Mouse (Mus musculus) heart, embryonic 16.5 days (tissue): ENCODE measurements around the gene Tfcp2. TPM values are rescaled to one million over a fixed set of nuclear protein-coding genes. Genes with fewer than 3 reads are reported as not detected.

Experiments used
- ATAC-seq: fragments of 200-750 bp; cut with Nextera tagmentation; replicated peaks from 2 replicates; pipeline ENCODE4 v1.8.0; 2017; ENCODE audit warnings: moderate number of reproducible peaks; ENCODE audit not compliant: insufficient read depth, low FRiP score; ENCODE audit errors: extremely low read depth
- H3K27ac ChIP-seq: fragments of 300-500 bp; sonication (generic); 2 replicates; pipeline ENCODE4 v1.5.1; 2014; ENCODE audit warnings: mild to moderate bottlenecking, low read length, control low read depth, moderate library complexity
- H3K27me3 ChIP-seq: fragments of 300-500 bp; sonication (generic); 2 replicates; pipeline ENCODE4 v1.6.1; 2014; ENCODE audit warnings: low read length, mixed read lengths; ENCODE audit not compliant: control insufficient read depth, insufficient read depth
- H3K36me3 ChIP-seq: fragments of 300-500 bp; sonication (generic); 2 replicates; pipeline ENCODE4 v1.6.1; 2014; ENCODE audit not compliant: control insufficient read depth, insufficient read depth
- H3K4me1 ChIP-seq: fragments of 300-500 bp; sonication (generic); 2 replicates; pipeline ENCODE4 v1.6.1; 2014; ENCODE audit warnings: low read length, mixed read lengths; ENCODE audit not compliant: control insufficient read depth, insufficient read depth
- H3K4me2 ChIP-seq: fragments of 300-500 bp; sonication (generic); 2 replicates; pipeline ENCODE4 v1.6.1; 2014; ENCODE audit warnings: low read depth, mild to moderate bottlenecking, control low read depth, low read length
- H3K4me3 ChIP-seq: fragments of 300-500 bp; sonication (generic); 2 replicates; pipeline ENCODE4 v1.5.1; 2014; ENCODE audit warnings: mild to moderate bottlenecking, control low read depth, low read length
- H3K9ac ChIP-seq: fragments of 300-500 bp; sonication (generic); 2 replicates; pipeline ENCODE4 v1.6.1; 2014; ENCODE audit warnings: low read length, control low read depth
- H3K9me3 ChIP-seq: fragments of 300-500 bp; sonication (generic); replicated peaks from 2 replicates; pipeline ENCODE4 v1.6.1; 2016; ENCODE audit warnings: low read length; ENCODE audit not compliant: control insufficient read depth
- WGBS: fragments of 180-500 bp; shearing (Covaris S2); extraction: QIAGEN DNeasy Blood & Tissue Kit; methylation state at CpG from one replicate; pipeline ENCODE4 v1.1.7; 2014; 5-methylcytosine and 5-hydroxymethylcytosine counted together
- polyA plus RNA-seq: library from polyadenylated mRNA; unstranded; fragments of >200 nt; fragmentation: Nextera tagmentation; extraction: Ambion mirVana; gene quantifications from 2 replicates; pipeline ENCODE4 v1.2.1, GENCODE M21; 2015

Gene Tfcp2
- polyA plus RNA-seq, 1 experiment from 2014 or later: 16.0 TPM

GRCm38 (mm10) chr15:100485576-100485975, 66.2 kb downstream of the Tfcp2 start:
- Histone ChIP-seq H3K4me3 (no peak overlapping the region), H3K4me2 (no peak overlapping the region), H3K9ac (no peak overlapping the region), H3K9me3 (no peaks in the 10 kb centered on the region), H3K36me3 (peaks cover 35% of the 10 kb centered on the region), H3K27me3 (no peaks in the 10 kb centered on the region), H3K27ac (no peak overlapping the region), H3K4me1 (peaks cover 27% of the 10 kb centered on the region)
- WGBS: 83% methylated on average over 3 of the region's 3 CpGs
- ATAC-seq: no peak

GRCm38 (mm10) chr15:100478925-100479324, 72.9 kb downstream of the Tfcp2 start:
- no peaks in the 10 kb centered on the region for H3K9me3 ChIP-seq
- H3K4me1 ChIP-seq: no peaks in the 10 kb centered on the region
- no peaks in the 10 kb centered on the region for H3K27me3 ChIP-seq
- H3K9ac ChIP-seq: no peak overlapping the region
- 85% methylated on average over 4 of the region's 4 CpGs for WGBS
- no peak overlapping the region for H3K4me2 ChIP-seq
- peaks cover 56% of the 10 kb centered on the region for H3K36me3 ChIP-seq
- H3K27ac ChIP-seq: no peak overlapping the region
- ATAC-seq: no peak
- H3K4me3 ChIP-seq: no peak overlapping the region

- no peak overlapping the region for H3K4me3 ChIP-seq
- H3K27me3 ChIP-seq: no peaks in the 10 kb centered on the region
- no peak overlapping the region for H3K27ac ChIP-seq
- no peak overlapping the region for H3K9ac ChIP-seq
- no peak for ATAC-seq
- H3K9me3 ChIP-seq: no peaks in the 10 kb centered on the region
- WGBS: 82% methylated on average over 10 of the region's 10 CpGs
- H3K4me1 ChIP-seq: no peaks in the 10 kb centered on the region
- peaks cover 52% of the 10 kb centered on the region for H3K36me3 ChIP-seq
- no peak overlapping the region for H3K4me2 ChIP-seq
These were observed 73.5 kb downstream of the Tfcp2 start for GRCm38 (mm10) chr15:100478351-100478750.

GRCm38 (mm10) chr15:100473926-100474503, 77.8 kb downstream of the Tfcp2 start:
- Histone ChIP-seq H3K27ac (no peak overlapping the region), H3K9ac (no peak overlapping the region), H3K36me3 (peaks cover 34% of the 10 kb centered on the region), H3K27me3 (no peaks in the 10 kb centered on the region), H3K9me3 (no peaks in the 10 kb centered on the region), H3K4me3 (no peak overlapping the region), H3K4me2 (no peak overlapping the region), H3K4me1 (peaks cover 11% of the 10 kb centered on the region)
- ATAC-seq: no peak
- WGBS: 74% methylated on average over 7 of the region's 7 CpGs

- H3K4me3 ChIP-seq: peak overlapping the region; percentile 92
- no peak for ATAC-seq
- WGBS: 45% methylated on average over 10 of the region's 10 CpGs
- H3K9me3 ChIP-seq: no peaks in the 10 kb centered on the region
- H3K4me2 ChIP-seq: peak overlapping the region; percentile 93
- peak overlapping the region; percentile 93 for H3K9ac ChIP-seq
- H3K36me3 ChIP-seq: peaks cover 12% of the 10 kb centered on the region
- no peaks in the 10 kb centered on the region for H3K27me3 ChIP-seq
- no peak overlapping the region for H3K27ac ChIP-seq
- peaks cover 15% of the 10 kb centered on the region for H3K4me1 ChIP-seq
These were observed 81.8 kb downstream of the Tfcp2 start for GRCm38 (mm10) chr15:100470037-100470436.

- peak overlapping the region; percentile 92 for H3K4me3 ChIP-seq
- H3K4me1 ChIP-seq: peaks cover 15% of the 10 kb centered on the region
- H3K27me3 ChIP-seq: no peaks in the 10 kb centered on the region
- H3K4me2 ChIP-seq: peak overlapping the region; percentile 93
- ATAC-seq: peak; percentile 3; the same call in 1 of the 2 replicates
- H3K36me3 ChIP-seq: peaks cover 7% of the 10 kb centered on the region; the same call in 1 of the 2 replicates
- peak overlapping the region; percentile 93 for H3K9ac ChIP-seq
- under 1% methylated on average over 19 of the region's 19 CpGs for WGBS
- H3K9me3 ChIP-seq: no peaks in the 10 kb centered on the region
- peak overlapping the region; percentile 90 for H3K27ac ChIP-seq
These were observed 82.6 kb downstream of the Tfcp2 start for GRCm38 (mm10) chr15:100469189-100469545.

- H3K9me3 ChIP-seq: no peaks in the 10 kb centered on the region
- 3% methylated on average over 78 of the region's 84 CpGs for WGBS
- peaks cover 7% of the 10 kb centered on the region; the same call in 1 of the 2 replicates for H3K36me3 ChIP-seq
- peak; percentile 95 for ATAC-seq
- peaks cover 15% of the 10 kb centered on the region for H3K4me1 ChIP-seq
- H3K9ac ChIP-seq: peak within 1 kb of the TSS; percentile 93
- H3K27me3 ChIP-seq: no peaks in the 10 kb centered on the region
- peak within 1 kb of the TSS; percentile 93 for H3K4me2 ChIP-seq
- H3K4me3 ChIP-seq: peak within 1 kb of the TSS; percentile 92
- peak within 1 kb of the TSS; percentile 90 for H3K27ac ChIP-seq
These were observed 83.3 kb downstream of the Tfcp2 start, which contains the start of gene Letmd1 for GRCm38 (mm10) chr15:100468295-100469188. Letmd1 (plus strand) TSS chr15:100469023.

GRCm38 (mm10) chr15:100467738-100468137, 84.1 kb downstream of the Tfcp2 start:
- Histone ChIP-seq H3K4me1 (peaks cover 15% of the 10 kb centered on the region), H3K9ac (peak overlapping the region; percentile 45), H3K36me3 (peaks cover 7% of the 10 kb centered on the region; the same call in 1 of the 2 replicates), H3K9me3 (no peaks in the 10 kb centered on the region), H3K27me3 (no peaks in the 10 kb centered on the region), H3K4me2 (peak overlapping the region; percentile 93), H3K4me3 (peak overlapping the region; percentile 92), H3K27ac (no peak overlapping the region)
- ATAC-seq: no peak
- 30% methylated on average over 8 of the region's 8 CpGs for WGBS

GRCm38 (mm10) chr15:100465432-100465831, 86.4 kb downstream of the Tfcp2 start:
- no peaks in the 10 kb centered on the region for H3K36me3 ChIP-seq
- ATAC-seq: no peak
- H3K9me3 ChIP-seq: no peaks in the 10 kb centered on the region
- H3K4me2 ChIP-seq: no peak overlapping the region
- 80% methylated on average over 2 of the region's 2 CpGs for WGBS
- no peak overlapping the region for H3K4me3 ChIP-seq
- H3K27me3 ChIP-seq: no peaks in the 10 kb centered on the region
- H3K4me1 ChIP-seq: peaks cover 15% of the 10 kb centered on the region
- no peak overlapping the region for H3K9ac ChIP-seq
- H3K27ac ChIP-seq: no peak overlapping the region
